Mouse (Mus musculus) intestine, embryonic 14.5 days (tissue): ENCODE measurements around the gene Chchd6. TPM values are rescaled to one million over a fixed set of nuclear protein-coding genes. Genes with fewer than 3 reads are reported as not detected.
A peak's percentile ranks its signal among the peaks of the same experiment; 100 is the strongest.

Experiments
- ATAC-seq: fragments of 200-750 bp; cut with Nextera tagmentation; replicated peaks from 2 replicates; pipeline ENCODE4 v1.8.0; 2017; ENCODE audit warnings: low read depth, moderate number of reproducible peaks, moderate TSS enrichment, moderate library complexity; ENCODE audit not compliant: low FRiP score, low TSS enrichment
- DNase-seq: peaks from one replicate; pipeline ENCODE4 v3.0.0-alpha.2; 2018; ENCODE audit warnings: low spot score
- H3K27ac ChIP-seq: fragments of 300-500 bp; sonication (generic); 2 replicates; pipeline ENCODE4 v1.5.1; 2014; ENCODE audit warnings: low read depth, mild to moderate bottlenecking, control low read depth
- H3K27me3 ChIP-seq: fragments of 300-500 bp; sonication (generic); replicated peaks from 2 replicates; pipeline ENCODE4 v1.6.1; 2014; ENCODE audit warnings: low read length, control low read depth; ENCODE audit not compliant: control insufficient read depth, insufficient read depth
- H3K36me3 ChIP-seq: fragments of 300-500 bp; sonication (generic); 2 replicates; pipeline ENCODE4 v1.6.1; 2014; ENCODE audit warnings: low read length, control low read depth; ENCODE audit not compliant: control insufficient read depth, insufficient read depth
- H3K4me1 ChIP-seq: fragments of 300-500 bp; sonication (generic); replicated peaks from 2 replicates; pipeline ENCODE4 v1.6.1; 2014; ENCODE audit warnings: low read length, control low read depth, mixed read lengths; ENCODE audit not compliant: control insufficient read depth, insufficient read depth
- H3K4me2 ChIP-seq: fragments of 300-500 bp; sonication (generic); 2 replicates; pipeline ENCODE4 v1.6.1; 2014; ENCODE audit warnings: low read length
- H3K4me3 ChIP-seq: fragments of 300-500 bp; sonication (generic); 2 replicates; pipeline ENCODE4 v1.5.1; 2014; ENCODE audit warnings: low read depth, low read length, control low read depth, mixed read lengths
- H3K9ac ChIP-seq: fragments of 300-500 bp; sonication (generic); 2 replicates; pipeline ENCODE4 v1.6.1; 2014; ENCODE audit warnings: mild to moderate bottlenecking, low read length
- H3K9me3 ChIP-seq: fragments of 300-500 bp; sonication (generic); 2 replicates; pipeline ENCODE4 v1.6.1; 2016; ENCODE audit warnings: low read length, control low read depth; ENCODE audit not compliant: control insufficient read depth
- WGBS: fragments of 180-500 bp; shearing (Covaris S2); extraction: QIAGEN DNeasy Blood & Tissue Kit; methylation state at CpG from one replicate; pipeline ENCODE4 v1.1.7; 2014; 5-methylcytosine and 5-hydroxymethylcytosine counted together
- polyA plus RNA-seq: library from polyadenylated mRNA; unstranded; fragments of >200 nt; fragmentation: Nextera tagmentation; extraction: Ambion mirVana; gene quantifications from 2 replicates; pipeline ENCODE4 v1.2.1, GENCODE M21; 2014

The Chchd6 gene
- polyA plus RNA-seq, 1 experiment from 2014 or later = 59.9 TPM

GRCm38 (mm10) chr6:89572921-89573636 lies 22.4 kb downstream of the Chchd6 start:
- Histone ChIP-seq H3K9me3 (no peaks in the 10 kb centered on the region), H3K27ac (no peak overlapping the region), H3K4me2 (no peak overlapping the region), H3K9ac (no peak overlapping the region), H3K36me3 (no peaks in the 10 kb centered on the region), H3K27me3 (no peaks in the 10 kb centered on the region), H3K4me1 (peaks cover 12% of the 10 kb centered on the region; the same call in 1 of the 2 replicates), H3K4me3 (no peak overlapping the region)
- DNase-seq = no peak
- no peak for ATAC-seq

GRCm38 (mm10) chr6:89569370-89569769 lies 26.1 kb downstream of the Chchd6 start:
- Histone ChIP-seq H3K9me3 (no peaks in the 10 kb centered on the region), H3K4me1 (no peaks in the 10 kb centered on the region), H3K27me3 (no peaks in the 10 kb centered on the region), H3K4me2 (no peak overlapping the region), H3K27ac (no peak overlapping the region), H3K4me3 (no peak overlapping the region), H3K9ac (no peak overlapping the region), H3K36me3 (no peaks in the 10 kb centered on the region)
- 75% methylated on average over 4 of the region's 4 CpGs for WGBS
- DNase-seq (no peak), ATAC-seq (no peak)

GRCm38 (mm10) chr6:89566740-89567139 lies 28.7 kb downstream of the Chchd6 start:
- ATAC-seq (no peak), DNase-seq (no peak)
- H3K9ac ChIP-seq = no peak overlapping the region
- 85% methylated on average over 4 of the region's 4 CpGs for WGBS
- no peak overlapping the region for H3K27ac ChIP-seq
- no peaks in the 10 kb centered on the region for H3K36me3 ChIP-seq
- no peaks in the 10 kb centered on the region for H3K9me3 ChIP-seq
- H3K4me1 ChIP-seq = no peaks in the 10 kb centered on the region
- H3K4me2 ChIP-seq = no peak overlapping the region
- no peak overlapping the region for H3K4me3 ChIP-seq
- H3K27me3 ChIP-seq = no peaks in the 10 kb centered on the region

GRCm38 (mm10) chr6:89563381-89563780 lies 32.1 kb downstream of the Chchd6 start:
- Histone ChIP-seq H3K27ac (no peak overlapping the region), H3K36me3 (no peaks in the 10 kb centered on the region), H3K9ac (no peak overlapping the region), H3K4me2 (no peak overlapping the region), H3K9me3 (no peaks in the 10 kb centered on the region), H3K4me1 (no peaks in the 10 kb centered on the region), H3K4me3 (no peak overlapping the region), H3K27me3 (no peaks in the 10 kb centered on the region)
- no peak for DNase-seq
- 80% methylated on average over 4 of the region's 4 CpGs for WGBS
- no peak for ATAC-seq

GRCm38 (mm10) chr6:89560826-89561225 lies 34.6 kb downstream of the Chchd6 start:
- Histone ChIP-seq H3K27me3 (no peaks in the 10 kb centered on the region), H3K27ac (no peak overlapping the region), H3K9ac (no peak overlapping the region), H3K4me2 (no peak overlapping the region), H3K9me3 (no peaks in the 10 kb centered on the region), H3K36me3 (no peaks in the 10 kb centered on the region), H3K4me1 (no peaks in the 10 kb centered on the region), H3K4me3 (no peak overlapping the region)
- ATAC-seq (no peak), DNase-seq (no peak)
- 70% methylated on average over 2 of the region's 2 CpGs for WGBS

- no peaks in the 10 kb centered on the region for H3K27me3 ChIP-seq
- no peaks in the 10 kb centered on the region for H3K4me1 ChIP-seq
- H3K9ac ChIP-seq = no peak overlapping the region
- H3K27ac ChIP-seq = no peak overlapping the region
- H3K4me3 ChIP-seq = no peak overlapping the region
- ATAC-seq (no peak), DNase-seq (peak; percentile 31)
- no peaks in the 10 kb centered on the region for H3K36me3 ChIP-seq
- WGBS = 78% methylated on average over 4 of the region's 4 CpGs
- no peak overlapping the region for H3K4me2 ChIP-seq
- no peaks in the 10 kb centered on the region for H3K9me3 ChIP-seq
Observed at GRCm38 (mm10) chr6:89557654-89558053, 37.8 kb downstream of the Chchd6 start.

- Histone ChIP-seq H3K27me3 (no peaks in the 10 kb centered on the region), H3K4me2 (no peak overlapping the region), H3K27ac (no peak overlapping the region), H3K4me1 (no peaks in the 10 kb centered on the region), H3K9me3 (no peaks in the 10 kb centered on the region), H3K4me3 (no peak overlapping the region), H3K9ac (no peak overlapping the region), H3K36me3 (no peaks in the 10 kb centered on the region)
- DNase-seq = no peak
- ATAC-seq = no peak
- 68% methylated on average over 7 of the region's 7 CpGs for WGBS
Observed at GRCm38 (mm10) chr6:89556566-89556965, 38.9 kb downstream of the Chchd6 start.

- H3K36me3 ChIP-seq = no peaks in the 10 kb centered on the region
- WGBS = 78% methylated on average over 1 of the region's 1 CpGs
- H3K9me3 ChIP-seq = no peaks in the 10 kb centered on the region
- no peaks in the 10 kb centered on the region for H3K4me1 ChIP-seq
- DNase-seq = no peak
- no peak overlapping the region for H3K4me3 ChIP-seq
- no peak overlapping the region for H3K9ac ChIP-seq
- H3K4me2 ChIP-seq = no peak overlapping the region
- H3K27ac ChIP-seq = no peak overlapping the region
- no peaks in the 10 kb centered on the region for H3K27me3 ChIP-seq
- no peak for ATAC-seq
Observed at GRCm38 (mm10) chr6:89555971-89556370, 39.5 kb downstream of the Chchd6 start.

- Histone ChIP-seq H3K9me3 (no peaks in the 10 kb centered on the region), H3K27me3 (no peaks in the 10 kb centered on the region), H3K4me1 (no peaks in the 10 kb centered on the region), H3K4me2 (no peak overlapping the region), H3K27ac (no peak overlapping the region), H3K9ac (no peak overlapping the region), H3K36me3 (no peaks in the 10 kb centered on the region), H3K4me3 (no peak overlapping the region)
- DNase-seq = no peak
- WGBS = 65% methylated on average over 5 of the region's 5 CpGs
- ATAC-seq = no peak
Observed at GRCm38 (mm10) chr6:89554029-89554428, 41.4 kb downstream of the Chchd6 start.
